Mouse (Mus musculus) heart, adult 2 months (tissue): ENCODE results near the gene Cemip2.

Experiments used
- CTCF ChIP-seq: fragments of 200-600 bp; IDR thresholded peaks from 2 replicates; pipeline ENCODE4 v1.8.1; 2022; ENCODE audit warnings: antibody characterized with exemption, mild to moderate bottlenecking, moderate library complexity
- EP300 ChIP-seq: fragments of 200-500 bp; IDR thresholded peaks from 2 replicates; pipeline ENCODE4 v1.6.1; 2011; ENCODE audit warnings: low read depth, low read length, control low read depth; ENCODE audit not compliant: insufficient read depth
- POLR2A ChIP-seq: fragments of 200-500 bp; IDR thresholded peaks from 2 replicates; pipeline ENCODE4 v1.6.1; 2011; ENCODE audit warnings: mild to moderate bottlenecking, low read depth, low read length, control low read depth; ENCODE audit not compliant: insufficient read depth

- no peak for TF ChIP-seq POLR2A
- no peak for TF ChIP-seq CTCF
- no peak for TF ChIP-seq EP300
These were observed 4.5 kb upstream of the Cemip2 start for GRCm38 (mm10) chr19:21773621-21774020.
